Comparison of ENCODE assay signal across 21 mouse cellular contexts in genomic region chr11:60385946-60386345, GRCm38 (mm10). TPM values are rescaled to one million over a fixed set of nuclear protein-coding genes. Genes with fewer than 3 reads are reported as not detected.
DNase-seq lines count a peak whose midpoint lies in the region; ATAC-seq lines count a peak whose summit lies in the region.
"Had no signal": no experiment of that assay in that cellular context is flagged by ENCODE, and none has a peak within 500 bp of the region (broad histone marks: within the 10 kb centered on the region; RNA-seq: fewer than 3 reads in every experiment).

No protein-coding gene starts in this region.

- H3K4me1 ChIP-seq in forebrain, embryonic 16.5 days (replicated peaks; ENCODE audit: control insufficient read depth, insufficient read depth, low read length), result peaks cover 17% of the 10 kb centered on the region
- peaks cover 20% of the 10 kb centered on the region for H3K4me1 ChIP-seq in forebrain, embryonic 15.5 days
- peaks cover 18% of the 10 kb centered on the region; the same call in 1 of the 2 replicates for H3K4me1 ChIP-seq in neural tube, embryonic 12.5 days
- H3K4me1 ChIP-seq in midbrain, embryonic 15.5 days, result peaks cover 20% of the 10 kb centered on the region

- no peak for ATAC-seq in forebrain, embryonic 16.5 days
- no peak for ATAC-seq in forebrain, embryonic 15.5 days (replicated peaks)
- no peak for ATAC-seq in neural tube, embryonic 12.5 days (ENCODE audit: low FRiP score, low read depth)
- ATAC-seq in midbrain, embryonic 15.5 days (replicated peaks), result no peak
- ATAC-seq: liver, postnatal 0 days; lung, postnatal 0 days had no signal

- no peak overlapping the region for H3K4me3 ChIP-seq in forebrain, embryonic 16.5 days (replicated peaks; ENCODE audit: low read length)
- H3K4me3 ChIP-seq in forebrain, embryonic 15.5 days, result no peak overlapping the region
- no peak overlapping the region for H3K4me3 ChIP-seq in neural tube, embryonic 12.5 days
- no peak overlapping the region for H3K4me3 ChIP-seq in midbrain, embryonic 15.5 days
- H3K4me3 ChIP-seq: embryonic facial prominence, embryonic 13.5 days; erythroblast, embryonic 14.5 days; stomach, embryonic 15.5 days had no signal

- no peaks in the 10 kb centered on the region for H3K9me3 ChIP-seq in forebrain, embryonic 16.5 days (ENCODE audit: control insufficient read depth, low read length)
- no peaks in the 10 kb centered on the region for H3K9me3 ChIP-seq in forebrain, embryonic 15.5 days
- H3K9me3 ChIP-seq in neural tube, embryonic 12.5 days, result no peaks in the 10 kb centered on the region
- no peaks in the 10 kb centered on the region for H3K9me3 ChIP-seq in midbrain, embryonic 15.5 days
- H3K9me3 ChIP-seq: embryonic facial prominence, embryonic 13.5 days; stomach, embryonic 15.5 days had no signal

- no peaks in the 10 kb centered on the region for H3K36me3 ChIP-seq in forebrain, embryonic 16.5 days (ENCODE audit: control insufficient read depth, insufficient read depth)
- no peaks in the 10 kb centered on the region for H3K36me3 ChIP-seq in forebrain, embryonic 15.5 days
- no peaks in the 10 kb centered on the region for H3K36me3 ChIP-seq in neural tube, embryonic 12.5 days
- H3K36me3 ChIP-seq in midbrain, embryonic 15.5 days (replicated peaks), result no peaks in the 10 kb centered on the region
- H3K36me3 ChIP-seq: embryonic facial prominence, embryonic 13.5 days; stomach, embryonic 15.5 days had no signal

- H3K9ac ChIP-seq in forebrain, embryonic 16.5 days (replicated peaks; ENCODE audit: low read depth, low read length), result 0 out of 2 replicates have a peak overlapping the region, but pooled peaks have one; percentile 23
- no peak overlapping the region for H3K9ac ChIP-seq in forebrain, embryonic 15.5 days (replicated peaks)
- no peak overlapping the region for H3K9ac ChIP-seq in neural tube, embryonic 12.5 days
- H3K9ac ChIP-seq in midbrain, embryonic 15.5 days, result no peak overlapping the region
- H3K9ac ChIP-seq: embryonic facial prominence, embryonic 13.5 days; liver, postnatal 0 days; stomach, embryonic 15.5 days had no signal

- DNase-seq in neural tube, embryonic 10.5 days (ENCODE audit: extremely low spot score, low spot score), result no peak
- no peak for DNase-seq in right cerebral cortex, postnatal 4 days
- no peak for DNase-seq in heart, postnatal 4 days
- DNase-seq in right cerebral cortex, adult 18-20 months, result no peak
- DNase-seq: adrenal gland, adult 2 months; cerebellum, adult 11-12 months; cerebellum, postnatal 36 days; kidney, adult 2 months; liver, postnatal 0 days; thymus, postnatal 36 days had no signal

- H3K27me3 ChIP-seq in forebrain, embryonic 16.5 days (replicated peaks; ENCODE audit: control insufficient read depth, insufficient read depth, low read length), result no peaks in the 10 kb centered on the region
- no peaks in the 10 kb centered on the region for H3K27me3 ChIP-seq in forebrain, embryonic 15.5 days
- H3K27me3 ChIP-seq in neural tube, embryonic 12.5 days (replicated peaks), result no peaks in the 10 kb centered on the region
- H3K27me3 ChIP-seq in midbrain, embryonic 15.5 days (replicated peaks), result no peaks in the 10 kb centered on the region

- H3K4me2 ChIP-seq in forebrain, embryonic 16.5 days (ENCODE audit: low read length), result no peak overlapping the region
- no peak overlapping the region for H3K4me2 ChIP-seq in forebrain, embryonic 15.5 days (replicated peaks)
- H3K4me2 ChIP-seq in neural tube, embryonic 12.5 days (replicated peaks), result no peak overlapping the region
- no peak overlapping the region; the same call in 1 of the 2 replicates for H3K4me2 ChIP-seq in midbrain, embryonic 15.5 days
- H3K4me2 ChIP-seq: liver, embryonic 11.5 days had no signal

- WGBS in forebrain, embryonic 16.5 days, result 86% methylated on average over 5 of the region's 5 CpGs
- 84% methylated on average over 5 of the region's 5 CpGs for WGBS in forebrain, embryonic 15.5 days
- 84% methylated on average over 5 of the region's 5 CpGs for WGBS in neural tube, embryonic 12.5 days
- 70% methylated on average over 5 of the region's 5 CpGs for WGBS in midbrain, embryonic 15.5 days

- no peak overlapping the region; the same call in 1 of the 2 replicates for H3K27ac ChIP-seq in forebrain, embryonic 16.5 days (ENCODE audit: low read length)
- no peak overlapping the region for H3K27ac ChIP-seq in forebrain, embryonic 15.5 days (replicated peaks)
- H3K27ac ChIP-seq in neural tube, embryonic 12.5 days, result 0 out of 2 replicates have a peak overlapping the region, but pooled peaks have one; percentile 57
- H3K27ac ChIP-seq in midbrain, embryonic 15.5 days, result peak overlapping the region; percentile 83
- H3K27ac ChIP-seq: embryonic facial prominence, embryonic 13.5 days; kidney, postnatal 0 days; macrophage; stomach, embryonic 15.5 days had no signal

RNA-seq across cellular contexts. Expression of gene Gid4, which starts 31.0 kb away (rescaled TPM):
- polyA plus RNA-seq in forebrain, embryonic 16.5 days (2015; fragmentation: Nextera tagmentation; extraction: Ambion mirVana), result 28.7 and 29.7 TPM in 2 replicates
- 27.0 and 27.8 TPM in 2 replicates for polyA plus RNA-seq in forebrain, embryonic 15.5 days (2015; fragmentation: Nextera tagmentation; extraction: Ambion mirVana)
- 24.4 and 25.5 TPM in 2 replicates for polyA plus RNA-seq in neural tube, embryonic 12.5 days (2016; fragmentation: Nextera tagmentation; extraction: Ambion mirVana)
- 23.6 and 25.9 TPM in 2 replicates for polyA plus RNA-seq in midbrain, embryonic 15.5 days (2015; fragmentation: Nextera tagmentation; extraction: Ambion mirVana)
- total RNA-seq in heart, postnatal 4 days (2021), result 10 to 100 TPM; 23.9 to 25.6 TPM

RNA-seq across cellular contexts. Expression of gene Atpaf2, which starts 32.3 kb away (rescaled TPM):
- polyA plus RNA-seq in forebrain, embryonic 16.5 days (2015; fragmentation: Nextera tagmentation; extraction: Ambion mirVana), result 50.5 and 53.4 TPM in 2 replicates
- polyA plus RNA-seq in forebrain, embryonic 15.5 days (2015; fragmentation: Nextera tagmentation; extraction: Ambion mirVana), result 49.8 and 49.9 TPM in 2 replicates
- polyA plus RNA-seq in neural tube, embryonic 12.5 days (2016; fragmentation: Nextera tagmentation; extraction: Ambion mirVana), result 36.5 and 39.9 TPM in 2 replicates
- 47.5 and 48.9 TPM in 2 replicates for polyA plus RNA-seq in midbrain, embryonic 15.5 days (2015; fragmentation: Nextera tagmentation; extraction: Ambion mirVana)
- total RNA-seq in heart, postnatal 4 days (2021), result 10 to 100 TPM; 48.5 to 50.1 TPM

RNA-seq across cellular contexts. Expression of gene Drc3, which starts 32.8 kb away (rescaled TPM):
- 4.6 and 4.7 TPM in 2 replicates for polyA plus RNA-seq in forebrain, embryonic 16.5 days (2015; fragmentation: Nextera tagmentation; extraction: Ambion mirVana)
- polyA plus RNA-seq in forebrain, embryonic 15.5 days (2015; fragmentation: Nextera tagmentation; extraction: Ambion mirVana), result 5.7 and 7.3 TPM in 2 replicates
- 1.9 and 2.6 TPM in 2 replicates for polyA plus RNA-seq in neural tube, embryonic 12.5 days (2016; fragmentation: Nextera tagmentation; extraction: Ambion mirVana)
- polyA plus RNA-seq in midbrain, embryonic 15.5 days (2015; fragmentation: Nextera tagmentation; extraction: Ambion mirVana), result 6.1 and 6.3 TPM in 2 replicates
- 1 to 10 TPM; 1.8 to 2.4 TPM for total RNA-seq in heart, postnatal 4 days (2021)
- polyA plus RNA-seq: erythroblast, embryonic 14.5 days; macrophage had no signal

RNA-seq across cellular contexts. Expression of gene Tom1l2, which starts 33.2 kb away (rescaled TPM):
- 56.5 and 62.0 TPM in 2 replicates for polyA plus RNA-seq in forebrain, embryonic 16.5 days (2015; fragmentation: Nextera tagmentation; extraction: Ambion mirVana)
- 47.9 and 48.7 TPM in 2 replicates for polyA plus RNA-seq in forebrain, embryonic 15.5 days (2015; fragmentation: Nextera tagmentation; extraction: Ambion mirVana)
- polyA plus RNA-seq in neural tube, embryonic 12.5 days (2016; fragmentation: Nextera tagmentation; extraction: Ambion mirVana), result 43.3 and 46.7 TPM in 2 replicates
- 72.6 and 73.3 TPM in 2 replicates for polyA plus RNA-seq in midbrain, embryonic 15.5 days (2015; fragmentation: Nextera tagmentation; extraction: Ambion mirVana)
- total RNA-seq in heart, postnatal 4 days (2021), result 10 to 100 TPM; 83.2 to 85.0 TPM

Comparison
In these comparisons a context has a peak if more than half of its experiments do, and no peak if none do; other contexts are left out.
1. H3K27ac ChIP-seq: peak in neural tube, embryonic 12.5 days (single experiment) and midbrain, embryonic 15.5 days (single experiment); none in forebrain, embryonic 16.5 days (single experiment) and forebrain, embryonic 15.5 days (single experiment).